Mouse (Mus musculus) limb, embryonic 14.5 days (tissue): ENCODE measurements around the gene Slc13a2. TPM values are rescaled to one million over a fixed set of nuclear protein-coding genes. Genes with fewer than 3 reads are reported as not detected.

ENCODE experiments used
- ATAC-seq: fragments of 200-750 bp; cut with Nextera tagmentation; 2 replicates; pipeline ENCODE4 v1.8.0; 2017; ENCODE audit warnings: low read depth, moderate number of reproducible peaks, moderate TSS enrichment; ENCODE audit not compliant: low FRiP score
- DNase-seq: peaks from one replicate; pipeline ENCODE4 v3.0.0-alpha.2; 2015; ENCODE audit warnings: low spot score
- H3K27ac ChIP-seq: fragments of 300-500 bp; sonication (generic); replicated peaks from 2 replicates; pipeline ENCODE4 v1.5.1; 2014; ENCODE audit warnings: low read depth, mild to moderate bottlenecking, low read length, moderate library complexity, mixed read lengths
- H3K27me3 ChIP-seq: fragments of 300-500 bp; sonication (generic); 2 replicates; pipeline ENCODE4 v1.6.1; 2014; ENCODE audit warnings: low read length, mixed read lengths; ENCODE audit not compliant: control insufficient read depth, insufficient read depth
- H3K36me3 ChIP-seq: fragments of 300-500 bp; sonication (generic); 2 replicates; pipeline ENCODE4 v1.6.1; 2014; ENCODE audit warnings: mild to moderate bottlenecking, low read length, moderate library complexity, mixed read lengths; ENCODE audit not compliant: control insufficient read depth, insufficient read depth
- H3K4me1 ChIP-seq: fragments of 300-500 bp; sonication (generic); 2 replicates; pipeline ENCODE4 v1.6.1; 2014; ENCODE audit warnings: antibody characterized with exemption, low read length, mixed read lengths; ENCODE audit not compliant: control insufficient read depth, insufficient read depth
- H3K4me2 ChIP-seq: fragments of 300-500 bp; sonication (generic); replicated peaks from 2 replicates; pipeline ENCODE4 v1.6.1; 2014; ENCODE audit warnings: low read depth, mild to moderate bottlenecking, low read length, moderate library complexity; ENCODE audit not compliant: severe bottlenecking
- H3K4me3 ChIP-seq: fragments of 300-500 bp; sonication (generic); replicated peaks from 2 replicates; pipeline ENCODE4 v1.5.1; 2014; ENCODE audit warnings: low read length
- H3K9ac ChIP-seq: fragments of 300-500 bp; sonication (generic); 2 replicates; pipeline ENCODE4 v1.6.1; 2014; ENCODE audit warnings: mild to moderate bottlenecking, low read depth, low read length, moderate library complexity; ENCODE audit not compliant: severe bottlenecking
- H3K9me3 ChIP-seq: fragments of 300-500 bp; sonication (generic); 2 replicates; pipeline ENCODE4 v1.6.1; 2016; ENCODE audit warnings: low read length; ENCODE audit not compliant: control insufficient read depth
- POLR2A ChIP-seq: fragments of 200-500 bp; IDR thresholded peaks from 2 replicates; pipeline ENCODE4 v1.8.0; 2012; ENCODE audit warnings: inconsistent platforms, mild to moderate bottlenecking, moderate library complexity, borderline replicate concordance; ENCODE audit not compliant: insufficient read depth, insufficient read length; ENCODE audit errors: extremely low read depth
- WGBS: fragments of 180-500 bp; shearing (Covaris S2); extraction: QIAGEN DNeasy Blood & Tissue Kit; methylation state at CpG from one replicate; pipeline ENCODE4 v1.1.7; 2014; 5-methylcytosine and 5-hydroxymethylcytosine counted together
- polyA plus RNA-seq, 2 experiments: library from polyadenylated mRNA; depleted of rRNA in 1 of 2; stranded (reverse) in 1 of 2; unstranded in 1 of 2; fragments of >200 nt; fragmentation: Nextera tagmentation in 1 of 2; extraction: Ambion mirVana in 1 of 2; gene quantifications; 2 replicates each; pipeline versions ENCODE4 v1.2.1 to v1.2.3; 2012 to 2014

Gene Slc13a2
- polyA plus RNA-seq, 2 experiments, result 0.03 to 0.10 TPM

DNA sequence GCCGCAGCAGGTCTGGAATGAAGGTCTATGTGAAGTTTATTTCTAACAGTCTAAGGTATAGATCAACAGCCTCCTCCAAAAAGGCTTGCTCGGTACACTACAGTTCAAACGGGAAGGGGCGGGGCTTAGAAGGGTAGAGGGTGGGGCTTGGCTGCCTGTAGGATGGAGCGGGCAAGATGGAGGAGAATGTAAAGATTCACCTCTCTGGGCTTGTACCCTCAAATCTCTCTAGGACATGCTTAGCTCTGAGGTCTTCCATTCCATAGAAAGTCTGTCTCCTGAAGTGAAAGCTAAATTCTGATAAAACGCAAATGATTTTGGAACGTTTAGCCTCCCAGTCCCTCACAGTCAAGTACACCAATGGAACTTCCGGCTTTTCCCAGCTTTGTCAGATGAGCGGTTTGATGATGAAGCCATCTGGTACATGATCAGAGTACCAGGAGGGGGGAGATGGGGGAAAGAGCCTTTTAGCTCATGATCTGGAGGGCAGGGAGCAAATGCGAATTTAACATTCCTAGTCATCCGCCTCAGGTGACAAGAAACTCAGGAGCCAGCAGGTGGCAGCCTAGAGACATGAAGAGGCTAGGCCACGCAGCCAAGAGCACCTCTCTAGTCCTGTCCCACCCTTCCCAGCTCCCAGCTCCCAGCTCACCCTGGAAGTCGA is 61.8 kb downstream of the Slc13a2 start:
- H3K27ac ChIP-seq, result no peak overlapping the region
- peak overlapping the region; percentile 23 for H3K4me3 ChIP-seq
- H3K9me3 ChIP-seq, result no peaks in the 10 kb centered on the region
- ATAC-seq (peak; percentile 60; the same call in 1 of the 2 replicates), DNase-seq (peak; percentile 83)
- peaks cover 12% of the 10 kb centered on the region for H3K4me1 ChIP-seq
- H3K27me3 ChIP-seq, result no peaks in the 10 kb centered on the region
- H3K36me3 ChIP-seq, result no peaks in the 10 kb centered on the region
- peak overlapping the region; percentile 36 for H3K4me2 ChIP-seq
- TF ChIP-seq POLR2A, result no peak
- no peak overlapping the region; the same call in 1 of the 2 replicates for H3K9ac ChIP-seq
- WGBS, result 9% methylated on average over 13 of the region's 13 CpGs

DNA sequence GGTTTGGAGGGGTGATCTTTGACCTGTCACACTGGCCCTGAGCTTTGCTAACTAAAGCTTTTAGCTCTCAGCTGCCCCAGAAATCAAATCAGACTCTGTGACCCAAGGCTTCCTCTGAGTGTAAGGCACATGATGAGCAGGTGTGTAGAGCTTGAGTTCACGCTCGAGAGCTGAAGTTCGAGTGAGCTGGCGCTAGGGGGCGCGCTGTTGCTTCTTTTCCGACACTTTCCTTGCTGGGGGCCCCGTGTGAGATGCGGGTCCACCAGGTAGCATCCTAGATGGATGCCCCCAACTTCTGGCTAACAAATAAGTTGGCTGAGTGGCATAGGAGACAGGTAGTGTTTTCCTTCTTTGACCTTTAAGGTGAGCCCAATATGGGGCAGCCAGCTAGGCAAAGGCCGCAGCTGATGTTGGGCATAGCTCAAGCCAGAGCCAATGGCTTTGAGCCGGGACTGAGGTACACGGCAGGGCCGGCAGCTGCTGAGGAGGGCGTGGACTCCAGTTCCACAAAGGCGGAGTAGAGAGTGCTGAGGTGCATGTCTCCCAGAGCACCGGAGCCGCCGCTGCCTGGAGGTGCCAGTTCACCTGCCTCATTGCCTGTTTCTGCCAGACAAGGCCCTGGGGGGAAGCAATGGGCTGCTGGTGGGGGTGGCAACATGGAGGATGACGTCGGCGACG is 63.5 kb downstream of the Slc13a2 start:
- ATAC-seq (no peak), DNase-seq (peak; percentile 50)
- Histone ChIP-seq H3K27me3 (no peaks in the 10 kb centered on the region), H3K9me3 (no peaks in the 10 kb centered on the region), H3K4me1 (peaks cover 5% of the 10 kb centered on the region), H3K9ac (no peak overlapping the region), H3K4me2 (no peak overlapping the region), H3K27ac (no peak overlapping the region), H3K4me3 (no peak overlapping the region), H3K36me3 (no peaks in the 10 kb centered on the region)
- 16% methylated on average over 22 of the region's 22 CpGs for WGBS
- no peak for TF ChIP-seq POLR2A

DNA sequence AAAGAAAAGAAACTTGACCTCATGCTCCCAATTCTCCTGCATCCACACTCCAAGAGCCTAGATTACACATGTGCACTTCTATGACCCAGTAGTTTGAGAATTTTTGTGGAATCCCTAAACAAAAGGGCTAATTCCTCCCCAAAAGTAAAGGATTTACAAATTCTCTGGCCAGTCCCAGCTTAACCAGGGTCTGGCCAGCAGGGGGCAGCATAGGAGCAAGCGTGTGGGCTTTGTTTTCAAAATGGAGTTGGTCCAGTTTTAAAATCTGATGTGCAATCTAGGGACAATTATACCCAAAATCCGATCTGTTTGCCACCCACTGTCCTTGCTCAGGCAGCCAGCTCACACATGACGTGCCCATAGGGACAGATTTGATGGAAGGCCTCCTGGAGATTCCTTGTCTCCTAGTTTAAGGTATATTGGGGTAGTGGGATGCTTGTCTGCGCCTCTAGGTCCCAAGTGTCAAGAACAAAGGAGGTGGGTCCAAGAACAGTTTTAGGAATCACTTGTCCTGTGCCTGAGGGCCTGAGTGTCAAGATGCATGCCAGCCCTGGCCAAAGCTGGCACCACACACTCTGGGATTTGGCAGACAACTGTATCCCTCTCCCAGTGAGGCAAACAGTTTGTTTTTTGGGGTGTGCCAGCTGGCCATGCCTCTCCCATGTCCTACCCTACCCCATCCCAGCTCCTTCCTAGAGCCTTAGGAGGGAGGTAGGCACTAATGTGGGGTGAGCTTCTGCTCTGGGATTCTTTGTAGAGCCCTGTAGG is 66.4 kb downstream of the Slc13a2 start:
- H3K27me3 ChIP-seq, result no peaks in the 10 kb centered on the region
- WGBS, result 33% methylated on average over 4 of the region's 4 CpGs
- H3K9ac ChIP-seq, result no peak overlapping the region
- H3K27ac ChIP-seq, result no peak overlapping the region
- no peaks in the 10 kb centered on the region for H3K9me3 ChIP-seq
- H3K4me3 ChIP-seq, result no peak overlapping the region
- TF ChIP-seq POLR2A, result no peak
- H3K36me3 ChIP-seq, result no peaks in the 10 kb centered on the region
- ATAC-seq (no peak), DNase-seq (peak; percentile 49)
- no peak overlapping the region for H3K4me2 ChIP-seq
- H3K4me1 ChIP-seq, result no peaks in the 10 kb centered on the region

DNA sequence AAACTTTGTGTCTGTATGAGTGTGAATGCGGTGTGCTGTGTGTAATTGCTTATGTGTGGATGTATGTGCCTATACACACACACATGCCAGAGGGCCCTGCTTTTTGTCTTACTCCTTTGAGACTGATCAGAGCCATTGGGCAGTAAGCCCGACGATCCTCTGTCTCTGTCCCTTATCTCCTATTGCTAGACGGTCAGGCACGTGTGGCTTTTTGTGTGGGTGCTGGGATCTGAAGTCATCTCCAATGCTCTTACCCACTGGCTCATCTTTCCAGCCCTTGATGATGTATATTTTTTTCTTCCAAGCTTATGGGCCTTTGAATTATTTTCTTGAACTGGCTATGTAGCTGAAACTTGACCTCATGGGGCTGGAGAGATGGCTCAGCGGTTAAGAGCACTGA is 67.1 kb downstream of the Slc13a2 start:
- ATAC-seq (no peak), DNase-seq (no peak)
- Histone ChIP-seq H3K27ac (no peak overlapping the region), H3K4me2 (no peak overlapping the region), H3K4me3 (no peak overlapping the region), H3K27me3 (no peaks in the 10 kb centered on the region), H3K9ac (no peak overlapping the region), H3K9me3 (no peaks in the 10 kb centered on the region), H3K4me1 (no peaks in the 10 kb centered on the region), H3K36me3 (no peaks in the 10 kb centered on the region)
- WGBS, result 87% methylated on average over 6 of the region's 6 CpGs
- no peak for TF ChIP-seq POLR2A

DNA sequence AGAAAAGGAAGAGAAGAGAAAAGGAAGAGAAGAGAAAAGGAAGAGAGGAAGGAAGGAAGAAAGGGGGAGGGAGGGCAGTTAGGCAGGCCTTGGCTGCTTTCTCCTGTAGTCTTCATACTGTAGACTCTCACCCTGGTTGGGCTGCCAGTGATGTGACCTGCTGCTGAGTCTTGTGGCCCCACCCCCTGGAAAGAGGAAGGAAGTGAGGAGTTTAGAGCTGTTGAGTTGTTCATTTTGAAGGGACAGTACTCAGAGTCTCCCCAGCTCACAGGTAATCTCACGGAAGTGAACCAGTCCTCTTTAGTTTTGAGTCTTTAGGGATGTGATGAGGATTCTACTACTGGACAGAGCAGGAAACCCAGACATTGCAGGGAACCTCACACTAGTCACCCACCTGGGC is 68.9 kb downstream of the Slc13a2 start:
- whole genome bisulfite sequencing, result 79% methylated on average over 1 of the region's 1 CpGs
- no peaks in the 10 kb centered on the region for H3K27me3 ChIP-seq

More for the DNA sequence above, 68.9 kb downstream of the Slc13a2 start:
- DNase-seq (no peak), ATAC-seq (no peak)
- Histone ChIP-seq H3K9me3 (no peaks in the 10 kb centered on the region), H3K9ac (no peak overlapping the region), H3K4me3 (no peak overlapping the region), H3K27ac (no peak overlapping the region), H3K4me1 (no peaks in the 10 kb centered on the region), H3K36me3 (peaks cover 15% of the 10 kb centered on the region), H3K4me2 (no peak overlapping the region)
- no peak for TF ChIP-seq POLR2A
